Mouse (Mus musculus) midbrain, embryonic 11.5 days (tissue): ENCODE measurements around the gene Ifnab. TPM values are rescaled to one million over a fixed set of nuclear protein-coding genes. Genes with fewer than 3 reads are reported as not detected.

ENCODE experiments used
- ATAC-seq: fragments of 200-750 bp; cut with Nextera tagmentation; 2 replicates; pipeline ENCODE4 v1.8.0; 2017; ENCODE audit warnings: moderate TSS enrichment, moderate library complexity; ENCODE audit not compliant: low FRiP score
- DNase-seq: peaks from one replicate; pipeline ENCODE4 v3.0.0; 2015; ENCODE audit warnings: low spot score; ENCODE audit errors: missing footprints
- H3K27ac ChIP-seq: fragments of 300-500 bp; sonication (generic); 2 replicates; pipeline ENCODE4 v1.5.1; 2014; ENCODE audit warnings: low read depth, low read length
- H3K27me3 ChIP-seq: fragments of 300-500 bp; sonication (generic); 2 replicates; pipeline ENCODE4 v1.6.1; 2014; ENCODE audit warnings: mild to moderate bottlenecking, low read length, moderate library complexity, mixed read lengths; ENCODE audit not compliant: control insufficient read depth, insufficient read depth
- H3K36me3 ChIP-seq: fragments of 300-500 bp; sonication (generic); 2 replicates; pipeline ENCODE4 v1.6.1; 2014; ENCODE audit warnings: mild to moderate bottlenecking, low read length, moderate library complexity, mixed read lengths; ENCODE audit not compliant: control insufficient read depth, insufficient read depth
- H3K4me1 ChIP-seq: fragments of 300-500 bp; sonication (generic); 2 replicates; pipeline ENCODE4 v1.6.1; 2014; ENCODE audit warnings: low read length; ENCODE audit not compliant: control insufficient read depth, insufficient read depth
- H3K4me2 ChIP-seq: fragments of 300-500 bp; sonication (generic); 2 replicates; pipeline ENCODE4 v1.6.1; 2014; ENCODE audit warnings: mild to moderate bottlenecking, moderate library complexity
- H3K4me3 ChIP-seq: fragments of 300-500 bp; sonication (generic); 2 replicates; pipeline ENCODE4 v1.5.1; 2014; ENCODE audit warnings: low read depth, low read length
- H3K9ac ChIP-seq: fragments of 300-500 bp; sonication (generic); 2 replicates; pipeline ENCODE4 v1.6.1; 2014; ENCODE audit warnings: low read length
- H3K9me3 ChIP-seq: fragments of 300-500 bp; sonication (generic); 2 replicates; pipeline ENCODE4 v1.6.1; 2016; ENCODE audit warnings: low read length; ENCODE audit not compliant: control insufficient read depth
- WGBS: fragments of 180-500 bp; shearing (Covaris S2); extraction: QIAGEN DNeasy Blood & Tissue Kit; methylation state at CpG from one replicate; pipeline ENCODE4 v1.1.7; 2014; 5-methylcytosine and 5-hydroxymethylcytosine counted together
- polyA plus RNA-seq: library from polyadenylated mRNA; unstranded; fragments of >200 nt; fragmentation: Nextera tagmentation; extraction: Ambion mirVana; gene quantifications from 2 replicates; pipeline ENCODE4 v1.2.1, GENCODE M21; 2014

Gene Ifnab
- polyA plus RNA-seq, 1 experiment from 2014 or later = not detected

DNA sequence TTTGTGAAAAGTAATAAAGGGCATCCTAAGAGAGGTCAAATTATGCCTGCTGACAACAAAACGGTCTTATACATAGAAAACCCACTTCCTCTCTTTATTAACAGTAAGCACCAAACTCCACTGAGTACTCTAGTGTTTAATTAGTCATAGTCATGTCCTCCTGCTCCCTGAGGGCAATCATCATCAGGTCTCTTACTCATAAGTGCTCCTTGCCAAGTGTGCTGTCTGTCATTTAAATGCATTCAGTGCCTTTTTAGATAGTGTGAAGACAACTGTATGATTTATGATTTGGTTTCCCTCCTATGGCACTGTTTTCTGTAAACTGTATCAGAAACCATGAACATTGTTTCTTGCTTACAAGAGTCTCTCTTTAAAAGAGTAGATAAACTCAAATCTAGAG is 23.1 kb upstream of the Ifnab start:
- H3K4me1 ChIP-seq = peaks cover 5% of the 10 kb centered on the region; the same call in 1 of the 2 replicates
- no peak overlapping the region for H3K4me2 ChIP-seq
- 95% methylated on average over 1 of the region's 1 CpGs for WGBS
- H3K4me3 ChIP-seq = no peak overlapping the region
- no peaks in the 10 kb centered on the region for H3K9me3 ChIP-seq
- DNase-seq = no peak
- no peak overlapping the region for H3K27ac ChIP-seq
- H3K27me3 ChIP-seq = no peaks in the 10 kb centered on the region
- no peak for ATAC-seq
- no peak overlapping the region for H3K9ac ChIP-seq
- H3K36me3 ChIP-seq = peaks cover 12% of the 10 kb centered on the region

DNA sequence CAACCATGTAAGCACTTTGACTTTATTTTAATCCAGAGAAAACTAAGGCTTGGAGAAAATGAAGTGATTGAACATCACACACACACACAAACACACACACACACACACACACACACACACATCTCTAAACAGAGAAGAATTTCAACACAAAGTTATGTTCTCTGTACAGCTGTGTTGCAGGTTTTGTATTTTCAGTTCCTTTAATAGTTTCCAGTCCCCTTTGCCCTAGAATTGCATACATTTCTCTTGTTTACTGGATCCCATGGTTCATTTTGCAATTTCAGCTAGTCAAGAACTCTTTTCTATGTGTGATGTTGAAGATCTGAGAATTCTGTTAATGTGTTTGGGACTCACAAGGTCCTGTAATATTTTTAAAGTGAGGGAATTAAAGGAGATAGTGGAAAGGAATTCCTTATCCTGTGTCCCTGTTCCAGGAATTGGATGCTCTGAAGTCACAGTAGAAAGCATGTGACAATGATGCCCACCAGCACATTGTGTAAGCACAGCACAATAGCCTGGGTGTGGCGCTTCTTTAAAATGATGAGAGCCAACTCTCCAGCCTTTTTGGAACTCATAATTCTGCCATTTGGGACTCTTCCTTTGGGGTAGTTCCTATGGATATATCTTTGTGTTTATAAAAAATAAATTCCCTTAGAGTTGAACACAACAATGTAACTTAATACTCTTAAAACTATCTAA is 16.1 kb upstream of the Ifnab start:
- 91% methylated on average over 1 of the region's 1 CpGs for WGBS

DNA sequence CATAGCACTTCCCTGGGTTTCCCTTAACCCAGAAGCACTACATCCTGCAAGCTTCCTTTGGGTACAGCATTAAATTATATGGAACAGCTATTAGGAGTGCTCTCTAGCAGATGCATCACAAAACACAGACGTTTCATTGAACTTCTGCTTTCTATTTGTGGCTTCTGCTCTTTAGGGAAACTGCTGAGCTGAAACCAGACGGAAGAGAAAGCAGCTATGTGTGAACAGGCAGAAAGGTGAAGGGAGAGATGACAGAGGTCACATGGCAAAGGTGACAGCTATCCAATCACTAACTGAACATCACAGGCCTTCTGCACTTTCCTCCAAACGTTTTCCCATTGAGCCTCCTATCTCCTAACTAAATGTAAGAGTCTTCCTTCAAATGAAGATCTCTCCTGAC is 14.8 kb upstream of the Ifnab start:
- H3K4me3 ChIP-seq = no peak overlapping the region
- no peak overlapping the region for H3K27ac ChIP-seq
- no peak overlapping the region for H3K4me2 ChIP-seq
- 53% methylated on average over 3 of the region's 3 CpGs for WGBS
- no peak overlapping the region for H3K9ac ChIP-seq
- H3K36me3 ChIP-seq = no peaks in the 10 kb centered on the region
- H3K27me3 ChIP-seq = no peaks in the 10 kb centered on the region
- no peaks in the 10 kb centered on the region for H3K4me1 ChIP-seq
- ATAC-seq (no peak), DNase-seq (no peak)
- H3K9me3 ChIP-seq = no peaks in the 10 kb centered on the region

More for the DNA sequence above, 16.1 kb upstream of the Ifnab start:
- no peak overlapping the region for H3K9ac ChIP-seq
- no peak for DNase-seq
- no peak overlapping the region for H3K4me3 ChIP-seq
- no peaks in the 10 kb centered on the region for H3K36me3 ChIP-seq
- no peaks in the 10 kb centered on the region for H3K4me1 ChIP-seq
- H3K27me3 ChIP-seq = no peaks in the 10 kb centered on the region
- H3K4me2 ChIP-seq = no peak overlapping the region
- H3K27ac ChIP-seq = no peak overlapping the region
- no peak for ATAC-seq
- no peaks in the 10 kb centered on the region for H3K9me3 ChIP-seq

DNA sequence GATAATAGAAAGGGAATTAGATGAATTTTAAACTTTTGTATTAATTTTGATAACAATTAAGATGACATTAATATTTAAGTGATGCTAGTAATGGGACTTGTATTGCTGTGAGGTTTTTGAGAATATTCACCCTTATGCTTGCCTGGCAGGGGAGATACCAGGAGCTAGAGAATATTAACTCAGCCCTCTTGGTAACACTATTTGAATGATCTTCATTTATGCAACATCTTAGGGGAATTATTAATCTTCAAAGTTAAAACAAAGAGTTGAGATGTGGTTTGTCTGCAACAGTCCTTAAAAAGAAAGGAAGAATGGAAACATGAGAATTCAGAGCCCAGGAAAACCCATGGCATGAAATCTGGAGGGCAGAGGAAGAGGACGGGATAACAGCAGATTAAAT is 8.1 kb upstream of the Ifnab start:
- no peak overlapping the region for H3K9ac ChIP-seq
- no peaks in the 10 kb centered on the region for H3K4me1 ChIP-seq
- no peaks in the 10 kb centered on the region for H3K27me3 ChIP-seq
- 92% methylated on average over 1 of the region's 1 CpGs for WGBS
- no peaks in the 10 kb centered on the region for H3K36me3 ChIP-seq
- ATAC-seq (no peak), DNase-seq (no peak)
- H3K9me3 ChIP-seq = no peaks in the 10 kb centered on the region
- H3K27ac ChIP-seq = no peak overlapping the region
- no peak overlapping the region for H3K4me2 ChIP-seq
- no peak overlapping the region for H3K4me3 ChIP-seq

DNA sequence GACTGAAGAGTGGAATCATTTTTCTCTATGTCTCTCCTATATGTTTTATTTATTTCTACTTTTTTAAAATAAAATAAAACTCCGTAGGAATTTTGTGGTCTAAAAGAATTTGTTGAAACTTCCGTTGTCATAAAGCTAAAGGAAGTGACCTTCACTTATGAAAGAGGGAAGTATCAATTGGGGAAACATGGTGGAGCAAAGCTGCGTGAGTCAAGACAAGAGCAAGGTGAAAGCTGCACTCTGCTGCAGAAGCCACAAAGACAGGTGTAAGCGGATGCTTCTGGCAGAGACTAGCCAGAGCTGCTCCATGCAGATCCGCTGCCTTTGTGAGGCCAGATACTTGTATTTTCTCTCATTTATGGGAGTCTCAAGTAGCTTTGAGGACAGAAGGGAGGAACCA is 7.6 kb upstream of the Ifnab start:
- no peak for DNase-seq
- H3K27me3 ChIP-seq = no peaks in the 10 kb centered on the region
- H3K4me3 ChIP-seq = no peak overlapping the region
- no peaks in the 10 kb centered on the region for H3K4me1 ChIP-seq
- H3K27ac ChIP-seq = no peak overlapping the region
- H3K9me3 ChIP-seq = no peaks in the 10 kb centered on the region
- no peak overlapping the region for H3K9ac ChIP-seq
- WGBS = 85% methylated on average over 5 of the region's 5 CpGs
- H3K4me2 ChIP-seq = no peak overlapping the region
- no peak for ATAC-seq
- no peaks in the 10 kb centered on the region for H3K36me3 ChIP-seq

DNA sequence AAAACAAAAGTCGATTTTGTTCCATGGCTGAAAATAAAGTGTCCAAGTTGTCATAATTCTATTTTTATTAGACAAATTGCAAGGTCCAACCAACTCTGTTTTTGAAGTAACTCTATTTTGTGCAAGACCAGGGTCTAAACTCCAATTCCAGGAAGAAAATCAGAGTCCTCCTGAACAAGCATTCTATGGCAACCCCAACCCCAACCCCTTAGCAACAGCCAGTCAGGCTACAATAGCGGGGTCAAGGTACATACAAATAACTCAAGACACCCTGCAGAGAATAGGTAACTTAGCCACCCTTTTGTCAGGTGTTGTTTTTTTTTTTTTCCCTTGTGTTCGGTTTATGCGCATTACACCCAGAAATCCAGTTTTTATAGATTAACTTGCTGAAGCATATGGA is 6.6 kb upstream of the Ifnab start:
- 81% methylated on average over 4 of the region's 4 CpGs for WGBS
- Histone ChIP-seq H3K27me3 (no peaks in the 10 kb centered on the region), H3K4me2 (no peak overlapping the region), H3K36me3 (no peaks in the 10 kb centered on the region), H3K4me3 (no peak overlapping the region), H3K9ac (no peak overlapping the region), H3K9me3 (no peaks in the 10 kb centered on the region), H3K4me1 (no peaks in the 10 kb centered on the region), H3K27ac (no peak overlapping the region)
- DNase-seq (no peak), ATAC-seq (no peak)

DNA sequence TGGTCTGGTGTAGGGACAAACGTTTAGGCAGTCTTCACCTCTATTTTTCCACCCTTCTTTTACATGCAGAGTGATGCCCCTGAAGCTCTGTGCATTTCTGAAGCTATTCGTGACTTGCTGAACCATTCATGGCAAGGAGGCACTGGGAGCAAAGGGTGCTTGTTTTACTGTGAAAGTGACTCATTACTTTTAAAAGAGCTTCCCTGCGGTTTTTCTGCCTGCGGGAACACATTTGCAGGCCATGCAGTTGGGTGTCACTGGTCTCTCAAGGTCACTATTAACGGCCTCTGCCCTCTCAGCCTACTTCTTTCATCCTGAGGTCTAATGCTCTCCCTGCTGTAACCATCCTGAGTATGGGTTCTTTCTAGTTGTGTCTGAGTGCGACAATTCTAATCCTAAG is 5.9 kb upstream of the Ifnab start:
- ATAC-seq = no peak
- no peak overlapping the region for H3K4me2 ChIP-seq
- 60% methylated on average over 6 of the region's 6 CpGs for WGBS

DNA sequence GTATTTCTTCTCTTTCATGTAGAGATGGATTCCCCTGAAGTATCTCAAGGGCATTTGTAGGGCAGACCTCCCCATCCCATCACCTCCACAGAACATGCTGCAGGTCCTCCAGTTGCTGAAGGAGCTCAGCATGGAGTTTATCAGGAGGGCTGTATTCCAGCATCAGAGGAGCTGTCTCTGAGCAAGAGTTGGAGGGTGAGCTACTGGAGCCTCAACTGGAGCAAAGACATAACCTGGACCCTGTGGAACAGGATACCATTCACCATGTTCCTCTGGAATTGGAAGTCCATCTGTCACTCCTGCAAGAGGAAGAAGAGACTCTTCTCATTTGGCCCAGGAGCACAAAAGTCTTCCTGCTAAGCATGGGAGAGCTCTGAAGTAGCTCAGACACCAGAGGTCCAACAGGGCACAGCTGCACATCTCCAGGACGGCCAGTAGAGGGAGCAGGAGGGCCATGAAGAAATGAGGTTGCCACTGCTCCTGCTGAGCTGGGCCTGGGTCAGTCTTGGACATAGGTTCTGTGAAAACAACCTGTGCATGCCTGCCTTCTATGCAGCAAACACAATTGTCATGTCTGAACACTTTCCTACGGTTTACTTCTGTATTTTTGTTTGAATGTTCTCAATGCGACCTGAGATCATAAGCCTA is 5.2 kb upstream of the Ifnab start:
- H3K27ac ChIP-seq = no peak overlapping the region
- no peaks in the 10 kb centered on the region for H3K36me3 ChIP-seq
- H3K4me1 ChIP-seq = no peaks in the 10 kb centered on the region
- no peak overlapping the region for H3K4me2 ChIP-seq
- WGBS = 25% methylated on average over 3 of the region's 3 CpGs
- peak; percentile 96 for DNase-seq
- H3K9me3 ChIP-seq = no peaks in the 10 kb centered on the region
- H3K4me3 ChIP-seq = no peak overlapping the region
- no peaks in the 10 kb centered on the region for H3K27me3 ChIP-seq
- H3K9ac ChIP-seq = no peak overlapping the region
- ATAC-seq = peak; percentile 87

More for the DNA sequence above, 5.9 kb upstream of the Ifnab start:
- no peak for DNase-seq
- Histone ChIP-seq H3K9me3 (no peaks in the 10 kb centered on the region), H3K27me3 (no peaks in the 10 kb centered on the region), H3K4me1 (no peaks in the 10 kb centered on the region), H3K36me3 (no peaks in the 10 kb centered on the region), H3K4me3 (no peak overlapping the region), H3K27ac (no peak overlapping the region), H3K9ac (no peak overlapping the region)

DNA sequence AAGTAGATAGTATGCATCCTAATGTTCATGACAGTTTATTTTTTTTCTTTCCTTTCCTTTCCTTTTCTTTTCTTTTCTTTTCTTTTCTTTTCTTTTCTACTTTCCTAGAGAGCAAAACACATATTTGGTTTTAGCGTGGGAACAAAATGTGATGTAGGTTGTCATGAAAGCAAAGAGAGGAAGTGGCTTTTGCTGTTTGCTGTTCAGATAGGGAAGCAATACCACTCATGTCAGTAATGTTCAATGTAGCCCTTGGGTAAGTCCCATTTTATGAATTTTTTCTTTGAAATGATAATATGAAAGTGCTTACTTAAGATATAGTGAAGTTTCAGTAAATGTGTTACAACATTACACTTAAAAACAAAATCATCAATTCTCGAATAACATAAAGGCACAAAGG is 2.2 kb upstream of the Ifnab start:
- no peak overlapping the region for H3K9ac ChIP-seq
- no peaks in the 10 kb centered on the region for H3K9me3 ChIP-seq
- no peak overlapping the region for H3K4me3 ChIP-seq
- H3K4me1 ChIP-seq = no peaks in the 10 kb centered on the region
- H3K27ac ChIP-seq = no peak overlapping the region
- ATAC-seq (no peak), DNase-seq (no peak)
- no peaks in the 10 kb centered on the region for H3K27me3 ChIP-seq
- no peak overlapping the region for H3K4me2 ChIP-seq
- H3K36me3 ChIP-seq = no peaks in the 10 kb centered on the region
- WGBS = 91% methylated on average over 2 of the region's 2 CpGs
